Mouse (Mus musculus): ENCODE measurements around the gene Nomo1.

DNA sequence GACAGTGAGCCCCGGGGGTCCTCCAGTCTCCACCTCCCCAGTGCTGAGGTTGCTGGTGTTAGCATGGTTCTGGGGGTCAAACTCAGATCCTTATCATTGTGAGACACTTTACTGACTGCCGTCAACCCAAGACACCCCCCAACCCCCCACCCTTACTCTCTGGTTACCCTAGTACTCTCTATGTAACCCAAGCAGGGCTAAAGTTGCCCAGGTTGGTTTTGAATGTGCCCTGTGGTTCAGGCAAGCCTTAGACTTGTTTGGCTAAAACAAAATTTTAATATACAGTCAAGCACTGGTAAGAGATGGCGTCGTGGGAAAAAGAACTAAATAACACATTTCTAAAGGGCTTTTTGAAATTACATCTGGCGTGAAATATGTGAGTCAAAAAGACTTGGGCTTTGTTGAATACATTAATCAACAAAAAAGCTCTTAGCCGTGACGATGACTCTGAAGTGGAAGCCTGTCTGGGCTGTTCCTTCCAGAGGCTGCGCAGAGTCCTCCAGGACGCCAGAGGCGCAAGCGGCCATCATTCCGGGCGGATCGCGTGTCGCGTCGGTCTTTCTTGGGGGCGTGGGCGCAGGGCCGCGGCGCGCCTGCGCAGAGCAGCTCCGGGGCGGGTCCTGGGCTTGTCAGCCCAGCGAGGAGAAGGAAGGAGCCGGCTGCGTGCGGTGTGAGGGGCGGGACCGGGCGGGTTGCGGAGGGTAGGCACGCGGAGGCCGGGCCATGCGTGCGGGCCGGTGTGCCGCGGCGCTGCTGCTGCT lies at the start of gene Nomo1:
- TF ChIP-seq CTCF (IDR thresholded peaks at IDR 0.05; ENCODE audit: borderline replicate concordance, insufficient read depth, low read depth, low read length): peak; percentile 80
- TF ChIP-seq POLR2A (IDR thresholded peaks at IDR 0.05; ENCODE audit: borderline replicate concordance, insufficient read depth, low read length): peak; percentile 86
